Mouse (Mus musculus): ENCODE data around the gene Tlk2.

GRCm38 (mm10) chr11:105144084-105144483 lies 34.5 kb upstream of the Tlk2 start:
- TF ChIP-seq CTCF (IDR thresholded peaks at IDR 0.05; ENCODE audit: control insufficient read depth, insufficient read depth, low read length) (no peak), POLR2A (IDR thresholded peaks at IDR 0.05; ENCODE audit: borderline replicate concordance, control insufficient read depth, low read depth, low read length) (no peak)
